Mouse (Mus musculus) embryonic fibroblast, embryonic 13.5 days (primary cell): ENCODE measurements around the gene Cdh6. TPM values are rescaled to one million over a fixed set of nuclear protein-coding genes. Genes with fewer than 3 reads are reported as not detected.

Source experiments
- H3K27ac ChIP-seq: 2 replicates; pipeline ENCODE4 v1.5.1; 2012; ENCODE audit warnings: low read length, control low read depth, inconsistent platforms; ENCODE audit not compliant: insufficient read depth
- H3K4me1 ChIP-seq: 2 replicates; pipeline ENCODE4 v1.6.1; 2011; ENCODE audit warnings: low read length; ENCODE audit not compliant: control insufficient read depth, insufficient read depth
- H3K4me3 ChIP-seq: 2 replicates; pipeline ENCODE4 v1.5.1; 2011; ENCODE audit warnings: mild to moderate bottlenecking, control low read depth, low read length; ENCODE audit not compliant: insufficient read depth
- CTCF ChIP-seq: IDR thresholded peaks from 2 replicates; pipeline ENCODE4 v1.5.1; 2011; ENCODE audit warnings: mild to moderate bottlenecking, control low read depth, low read length, moderate library complexity, borderline replicate concordance; ENCODE audit not compliant: insufficient read depth
- POLR2A ChIP-seq: IDR thresholded peaks from 2 replicates; pipeline ENCODE4 v1.6.1; 2011; ENCODE audit warnings: low read depth, mild to moderate bottlenecking, control low read depth, low read length, moderate library complexity
- polyA plus RNA-seq: library from polyadenylated mRNA; stranded (reverse); fragments of >200 nt; gene quantifications from 2 replicates; pipeline ENCODE4 v1.2.4, GENCODE M21; 2011; ENCODE audit warnings: low read depth; ENCODE audit not compliant: missing spikeins, insufficient read length

Cdh6 gene
- polyA plus RNA-seq, 1 experiment: 3.7 TPM

GRCm38 (mm10) chr15:13100341-13100740 lies 73.1 kb downstream of the Cdh6 start:
- Histone ChIP-seq H3K4me3 (no peak overlapping the region), H3K4me1 (no peaks in the 10 kb centered on the region), H3K27ac (no peak overlapping the region)
- TF ChIP-seq POLR2A (no peak), CTCF (no peak)

GRCm38 (mm10) chr15:13097861-13098260 lies 75.6 kb downstream of the Cdh6 start:
- Histone ChIP-seq H3K4me3 (no peak overlapping the region), H3K27ac (no peak overlapping the region), H3K4me1 (no peaks in the 10 kb centered on the region)
- TF ChIP-seq CTCF: no peak
- TF ChIP-seq POLR2A: no peak

- Histone ChIP-seq H3K27ac (no peak overlapping the region), H3K4me1 (no peaks in the 10 kb centered on the region), H3K4me3 (no peak overlapping the region)
- TF ChIP-seq POLR2A (no peak), CTCF (no peak)
These were observed 78.1 kb downstream of the Cdh6 start for GRCm38 (mm10) chr15:13095406-13095805.

- no peak overlapping the region for H3K27ac ChIP-seq
- H3K4me3 ChIP-seq: no peak overlapping the region
- H3K4me1 ChIP-seq: no peaks in the 10 kb centered on the region
- no peak for TF ChIP-seq CTCF
- TF ChIP-seq POLR2A: no peak
These were observed 78.6 kb downstream of the Cdh6 start for GRCm38 (mm10) chr15:13094881-13095256.

GRCm38 (mm10) chr15:13093954-13094880 lies 79.3 kb downstream of the Cdh6 start:
- no peak overlapping the region for H3K4me3 ChIP-seq
- no peaks in the 10 kb centered on the region for H3K4me1 ChIP-seq
- no peak for TF ChIP-seq POLR2A
- TF ChIP-seq CTCF: no peak
- no peak overlapping the region for H3K27ac ChIP-seq

- Histone ChIP-seq H3K27ac (no peak overlapping the region), H3K4me1 (no peaks in the 10 kb centered on the region), H3K4me3 (no peak overlapping the region)
- TF ChIP-seq CTCF: no peak
- TF ChIP-seq POLR2A: no peak
These were observed 81.4 kb downstream of the Cdh6 start for GRCm38 (mm10) chr15:13092064-13092463.

- Histone ChIP-seq H3K27ac (no peak overlapping the region), H3K4me1 (no peaks in the 10 kb centered on the region), H3K4me3 (no peak overlapping the region)
- TF ChIP-seq CTCF (0 out of 2 replicates have a peak, but pooled peaks have one; percentile 40), POLR2A (no peak)
These were observed 84.9 kb downstream of the Cdh6 start for GRCm38 (mm10) chr15:13088504-13089058.

- no peak overlapping the region for H3K27ac ChIP-seq
- H3K4me3 ChIP-seq: no peak overlapping the region
- no peaks in the 10 kb centered on the region for H3K4me1 ChIP-seq
- TF ChIP-seq POLR2A (no peak), CTCF (no peak)
These were observed 88.7 kb downstream of the Cdh6 start for GRCm38 (mm10) chr15:13084746-13085145.

- TF ChIP-seq CTCF (no peak), POLR2A (no peak)
- Histone ChIP-seq H3K27ac (no peak overlapping the region), H3K4me1 (no peaks in the 10 kb centered on the region), H3K4me3 (no peak overlapping the region)
These were observed 96.4 kb downstream of the Cdh6 start for GRCm38 (mm10) chr15:13076908-13077669.

GRCm38 (mm10) chr15:13074047-13074446 lies 99.4 kb downstream of the Cdh6 start:
- TF ChIP-seq CTCF: no peak
- TF ChIP-seq POLR2A: no peak
- H3K4me3 ChIP-seq: no peak overlapping the region
- no peaks in the 10 kb centered on the region for H3K4me1 ChIP-seq
- H3K27ac ChIP-seq: no peak overlapping the region
